Mouse (Mus musculus) intestine, postnatal 0 days (tissue): ENCODE data around the gene Mb. TPM values are rescaled to one million over a fixed set of nuclear protein-coding genes. Genes with fewer than 3 reads are reported as not detected.

Source experiments
- ATAC-seq: fragments of 200-750 bp; cut with Nextera tagmentation; 2 replicates; pipeline ENCODE4 v1.8.0; 2017; ENCODE audit warnings: mild to moderate bottlenecking, moderate TSS enrichment, moderate library complexity
- H3K27ac ChIP-seq: fragments of 300-500 bp; sonication (generic); 2 replicates; pipeline ENCODE4 v1.5.1; 2014; ENCODE audit warnings: mild to moderate bottlenecking, low read depth, low read length, moderate library complexity
- H3K27me3 ChIP-seq: fragments of 300-500 bp; sonication (generic); replicated peaks from 2 replicates; pipeline ENCODE4 v1.6.1; 2014; ENCODE audit warnings: low read length, mixed read lengths; ENCODE audit not compliant: control insufficient read depth, insufficient read depth
- H3K36me3 ChIP-seq: fragments of 300-500 bp; sonication (generic); 2 replicates; pipeline ENCODE4 v1.6.1; 2014; ENCODE audit warnings: mild to moderate bottlenecking, moderate library complexity; ENCODE audit not compliant: control insufficient read depth, insufficient read depth
- H3K4me1 ChIP-seq: fragments of 300-500 bp; sonication (generic); replicated peaks from 2 replicates; pipeline ENCODE4 v1.6.1; 2014; ENCODE audit warnings: antibody characterized with exemption, low read length, mixed read lengths; ENCODE audit not compliant: control insufficient read depth, insufficient read depth
- H3K4me2 ChIP-seq: fragments of 300-500 bp; sonication (generic); replicated peaks from 2 replicates; pipeline ENCODE4 v1.6.1; 2014; ENCODE audit warnings: low read depth, mild to moderate bottlenecking, moderate library complexity
- H3K4me3 ChIP-seq: fragments of 300-500 bp; sonication (generic); 2 replicates; pipeline ENCODE4 v1.5.1; 2014; ENCODE audit warnings: low read depth, low read length
- H3K9ac ChIP-seq: fragments of 300-500 bp; sonication (generic); 2 replicates; pipeline ENCODE4 v1.6.1; 2014; ENCODE audit warnings: mild to moderate bottlenecking, low read depth, low read length
- H3K9me3 ChIP-seq: fragments of 300-500 bp; sonication (generic); 2 replicates; pipeline ENCODE4 v1.6.1; 2016; ENCODE audit warnings: mixed run types; ENCODE audit not compliant: control insufficient read depth
- CTCF ChIP-seq: sonication (generic); IDR thresholded peaks from 2 replicates; pipeline ENCODE4 v1.5.1; 2016; ENCODE audit warnings: low read depth, mild to moderate bottlenecking, control low read depth, antibody characterized with exemption, moderate library complexity
- whole genome bisulfite sequencing: fragments of 180-500 bp; shearing (Covaris S2); extraction: QIAGEN DNeasy Blood & Tissue Kit; methylation state at CpG from one replicate; pipeline ENCODE4 v1.1.7; 2014; 5-methylcytosine and 5-hydroxymethylcytosine counted together
- polyA plus RNA-seq: library from polyadenylated mRNA; unstranded; fragments of >200 nt; fragmentation: Nextera tagmentation; extraction: Ambion mirVana; gene quantifications from 2 replicates; pipeline ENCODE4 v1.2.1, GENCODE M21; 2015

Gene Mb
- polyA plus RNA-seq, 1 experiment from 2014 or later: 0.16 TPM

- no peaks in the 10 kb centered on the region for H3K4me1 ChIP-seq
- H3K4me2 ChIP-seq: no peak overlapping the region
- 39% methylated on average over 10 of the region's 10 CpGs for WGBS
- H3K36me3 ChIP-seq: no peaks in the 10 kb centered on the region
- ATAC-seq: peak; percentile 59
- no peaks in the 10 kb centered on the region for H3K9me3 ChIP-seq
- H3K27me3 ChIP-seq: no peaks in the 10 kb centered on the region
- no peak overlapping the region for H3K9ac ChIP-seq
- no peak overlapping the region for H3K4me3 ChIP-seq
- no peak overlapping the region for H3K27ac ChIP-seq
- TF ChIP-seq CTCF: no peak
Observed at GRCm38 (mm10) chr15:77045609-77046008, 4.9 kb downstream of the Mb start.

DNA sequence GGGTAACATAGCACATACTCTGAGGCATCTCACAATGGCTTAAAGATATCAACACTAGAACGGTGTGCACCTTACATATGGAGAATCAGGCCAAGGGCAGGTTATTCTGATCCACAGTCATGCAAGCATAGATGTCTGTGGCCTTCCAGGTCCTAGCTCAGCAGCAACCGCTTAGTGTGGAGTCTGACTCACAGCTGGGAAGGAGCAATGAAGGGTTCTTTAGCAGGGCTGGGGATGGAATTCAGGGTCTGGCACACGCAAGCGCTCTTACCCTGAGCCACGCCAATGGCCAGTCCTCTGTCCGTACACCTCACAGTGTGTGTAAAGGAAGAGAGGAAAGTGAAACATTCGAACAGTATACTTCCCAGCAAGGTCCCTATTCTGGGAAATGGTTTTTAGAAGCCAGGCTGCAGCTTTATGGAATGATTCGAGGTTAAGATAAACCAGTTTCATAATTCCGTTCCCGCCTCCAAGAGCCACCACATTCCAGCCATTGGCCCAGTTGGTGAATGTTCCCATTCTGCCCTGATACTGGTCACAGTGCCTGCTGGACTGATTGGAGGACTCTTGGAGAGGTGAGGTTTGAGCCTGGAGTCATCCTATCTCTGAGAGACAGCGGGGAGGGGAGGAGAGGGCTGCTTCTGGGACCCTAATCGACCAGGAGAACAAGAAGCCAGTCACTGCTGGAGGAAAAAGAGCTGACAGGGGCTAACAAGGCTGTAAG, 5.7 kb downstream of the Mb start, which contains the start of gene Apol6:
TSS of gene Apol6 (plus strand) at position 133 of the 724 bp plus-strand sequence.
- Histone ChIP-seq H3K4me2 (no peak within 1 kb of the TSS), H3K4me3 (no peak within 1 kb of the TSS), H3K36me3 (no peaks in the 10 kb centered on the region), H3K9ac (no peak within 1 kb of the TSS), H3K4me1 (no peaks in the 10 kb centered on the region), H3K27me3 (no peaks in the 10 kb centered on the region), H3K27ac (no peak within 1 kb of the TSS), H3K9me3 (no peaks in the 10 kb centered on the region)
- WGBS: 75% methylated on average over 12 of the region's 12 CpGs
- ATAC-seq: no peak
- no peak for TF ChIP-seq CTCF

DNA sequence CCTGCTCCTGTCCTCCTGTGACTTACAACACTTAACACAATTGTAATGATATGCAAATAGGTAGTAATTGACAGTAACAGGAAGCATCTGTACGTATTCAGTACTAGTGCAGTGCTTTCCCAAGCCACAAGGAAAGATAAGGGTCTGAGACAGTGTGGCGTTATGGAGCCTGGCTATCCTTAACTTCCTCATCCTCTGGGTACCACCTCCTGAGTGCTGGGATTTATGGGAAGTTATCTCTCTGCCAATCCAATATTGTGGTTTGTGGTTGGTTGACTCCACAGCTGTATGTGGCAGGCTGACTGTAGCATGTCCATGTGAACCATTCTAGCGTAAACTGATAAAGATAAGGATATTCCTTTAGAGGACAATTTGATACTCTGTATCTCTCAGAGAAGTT, 9.7 kb downstream of the Mb start:
- no peak overlapping the region for H3K4me2 ChIP-seq
- H3K36me3 ChIP-seq: no peaks in the 10 kb centered on the region
- 53% methylated on average over 3 of the region's 3 CpGs for WGBS
- no peak for ATAC-seq
- H3K4me1 ChIP-seq: 0 out of 2 replicates have a peak, but pooled peaks cover 6% of the 10 kb centered on the region
- H3K27ac ChIP-seq: no peak overlapping the region
- no peak for TF ChIP-seq CTCF
- no peaks in the 10 kb centered on the region for H3K9me3 ChIP-seq
- H3K27me3 ChIP-seq: no peaks in the 10 kb centered on the region
- no peak overlapping the region for H3K4me3 ChIP-seq
- H3K9ac ChIP-seq: no peak overlapping the region

DNA sequence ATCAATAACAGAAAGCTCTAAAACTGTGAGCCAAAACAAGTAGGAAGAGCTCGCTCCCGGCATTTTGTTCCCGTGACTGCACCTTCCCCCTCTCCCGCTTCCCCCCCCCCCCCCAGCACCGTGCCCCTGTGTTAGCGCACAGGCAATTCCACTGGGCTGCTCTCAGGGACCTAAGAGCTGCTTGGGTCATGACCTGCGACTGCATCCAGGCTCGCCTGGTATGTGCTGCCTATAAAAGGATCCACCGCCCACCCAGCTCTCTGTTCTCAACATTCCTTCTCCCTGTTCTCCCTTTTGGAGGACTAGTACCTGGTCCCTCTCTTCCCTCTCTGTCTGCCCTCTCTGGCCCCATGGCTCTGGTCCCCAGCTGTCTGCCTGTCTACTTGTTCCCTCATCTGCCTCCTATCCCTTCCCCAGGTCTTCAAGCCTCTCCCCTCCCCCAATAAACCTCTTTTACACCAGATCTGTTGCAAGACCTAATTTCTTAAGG, 11.2 kb downstream of the Mb start:
- 82% methylated on average over 6 of the region's 9 CpGs for WGBS
- Histone ChIP-seq H3K9ac (no peak overlapping the region), H3K27me3 (no peaks in the 10 kb centered on the region), H3K4me3 (no peak overlapping the region), H3K4me2 (no peak overlapping the region), H3K4me1 (0 out of 2 replicates have a peak, but pooled peaks cover 6% of the 10 kb centered on the region), H3K27ac (no peak overlapping the region), H3K36me3 (no peaks in the 10 kb centered on the region), H3K9me3 (no peaks in the 10 kb centered on the region)
- no peak for ATAC-seq
- TF ChIP-seq CTCF: no peak

- no peaks in the 10 kb centered on the region for H3K9me3 ChIP-seq
- 0 out of 2 replicates have a peak, but pooled peaks cover 6% of the 10 kb centered on the region for H3K4me1 ChIP-seq
- peak overlapping the region; percentile 13; the same call in 1 of the 2 replicates for H3K4me2 ChIP-seq
- 29% methylated on average over 11 of the region's 11 CpGs for WGBS
- no peaks in the 10 kb centered on the region for H3K36me3 ChIP-seq
- no peak overlapping the region for H3K4me3 ChIP-seq
- TF ChIP-seq CTCF: no peak
- no peak overlapping the region for H3K9ac ChIP-seq
- no peaks in the 10 kb centered on the region for H3K27me3 ChIP-seq
- ATAC-seq: peak; percentile 57
- peak overlapping the region; percentile 89 for H3K27ac ChIP-seq
Observed at GRCm38 (mm10) chr15:77037278-77038161, 12.9 kb downstream of the Mb start.

DNA sequence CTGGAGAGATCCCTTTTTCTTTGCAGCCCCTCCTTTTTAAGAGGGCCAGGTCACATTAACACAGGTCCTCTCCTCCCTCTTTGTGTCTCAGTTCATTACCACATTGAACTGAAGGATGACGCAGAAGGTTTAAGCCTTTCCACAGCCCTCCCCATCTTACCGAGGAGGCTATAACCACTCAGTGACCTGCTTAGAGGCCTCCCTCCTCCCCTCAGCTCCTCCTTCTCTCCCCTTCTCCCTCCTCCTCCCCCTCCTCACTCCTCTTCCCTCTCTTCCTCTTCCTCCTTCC, 13.5 kb downstream of the Mb start:
- 46% methylated on average over 2 of the region's 2 CpGs for WGBS
- no peaks in the 10 kb centered on the region for H3K27me3 ChIP-seq
- no peak overlapping the region for H3K4me3 ChIP-seq
- H3K36me3 ChIP-seq: no peaks in the 10 kb centered on the region
- peak overlapping the region; percentile 13; the same call in 1 of the 2 replicates for H3K4me2 ChIP-seq
- no peaks in the 10 kb centered on the region for H3K9me3 ChIP-seq
- peak; percentile 4; the same call in 1 of the 2 replicates for ATAC-seq
- no peak overlapping the region for H3K9ac ChIP-seq
- H3K4me1 ChIP-seq: 0 out of 2 replicates have a peak, but pooled peaks cover 6% of the 10 kb centered on the region
- no peak for TF ChIP-seq CTCF
- H3K27ac ChIP-seq: peak overlapping the region; percentile 89
